Mouse (Mus musculus) lung, embryonic 14.5 days (tissue): Measurements from ENCODE around the gene Naf1. TPM values are rescaled to one million over a fixed set of nuclear protein-coding genes. Genes with fewer than 3 reads are reported as not detected.

Experiments
- ATAC-seq: fragments of 200-750 bp; cut with Nextera tagmentation; 2 replicates; pipeline ENCODE4 v1.8.0; 2017; ENCODE audit warnings: mild to moderate bottlenecking, moderate TSS enrichment, moderate library complexity; ENCODE audit not compliant: insufficient read depth
- DNase-seq: peaks from one replicate; pipeline ENCODE4 v3.0.0-alpha.2; 2015
- H3K27ac ChIP-seq: fragments of 300-500 bp; sonication (generic); 2 replicates; pipeline ENCODE4 v1.5.1; 2014; ENCODE audit warnings: low read depth, mild to moderate bottlenecking, moderate library complexity
- H3K27me3 ChIP-seq: fragments of 300-500 bp; sonication (generic); 2 replicates; pipeline ENCODE4 v1.6.1; 2014; ENCODE audit warnings: low read length, control low read depth; ENCODE audit not compliant: insufficient read depth
- H3K36me3 ChIP-seq: fragments of 300-500 bp; sonication (generic); 2 replicates; pipeline ENCODE4 v1.6.1; 2014; ENCODE audit warnings: control low read depth; ENCODE audit not compliant: insufficient read depth
- H3K4me1 ChIP-seq: fragments of 300-500 bp; sonication (generic); 2 replicates; pipeline ENCODE4 v1.6.1; 2014; ENCODE audit warnings: antibody characterized with exemption, control low read depth; ENCODE audit not compliant: insufficient read depth
- H3K4me2 ChIP-seq: fragments of 300-500 bp; sonication (generic); 2 replicates; pipeline ENCODE4 v1.6.1; 2014; ENCODE audit warnings: mild to moderate bottlenecking
- H3K4me3 ChIP-seq: fragments of 300-500 bp; sonication (generic); 2 replicates; pipeline ENCODE4 v1.5.1; 2014; ENCODE audit warnings: low read depth, low read length
- H3K9ac ChIP-seq: fragments of 300-500 bp; sonication (generic); 2 replicates; pipeline ENCODE4 v1.6.1; 2014
- H3K9me3 ChIP-seq: fragments of 300-500 bp; sonication (generic); 2 replicates; pipeline ENCODE4 v1.6.1; 2016; ENCODE audit warnings: low read depth, low read length, control low read depth
- CTCF ChIP-seq: IDR thresholded peaks from 2 replicates; pipeline ENCODE4 v1.5.1; 2016; ENCODE audit warnings: antibody characterized with exemption, low read depth
- WGBS: fragments of 180-500 bp; shearing (Covaris S2); extraction: QIAGEN DNeasy Blood & Tissue Kit; methylation state at CpG from one replicate; pipeline ENCODE4 v1.1.7; 2014; 5-methylcytosine and 5-hydroxymethylcytosine counted together
- polyA plus RNA-seq: library from polyadenylated mRNA; unstranded; fragments of >200 nt; fragmentation: Nextera tagmentation; extraction: Ambion mirVana; gene quantifications from 2 replicates; pipeline ENCODE4 v1.2.1, GENCODE M21; 2014

Gene Naf1
- polyA plus RNA-seq, result 5.6 and 6.1 TPM in 2 replicates

GRCm38 (mm10) chr8:66860023-66860422 is at the start of gene Naf1:
TSS of gene Naf1 (plus strand) at chr8:66860217.
- Histone ChIP-seq H3K9me3 (no peaks in the 10 kb centered on the region), H3K4me3 (peak within 1 kb of the TSS; percentile 74), H3K9ac (peak within 1 kb of the TSS; percentile 80), H3K4me2 (peak within 1 kb of the TSS; percentile 73), H3K27ac (peak within 1 kb of the TSS; percentile 81), H3K27me3 (no peaks in the 10 kb centered on the region), H3K4me1 (0 out of 2 replicates have a peak, but pooled peaks cover 11% of the 10 kb centered on the region), H3K36me3 (no peaks in the 10 kb centered on the region)
- no peak for TF ChIP-seq CTCF
- peak; percentile 98 for DNase-seq
- ATAC-seq, result peak; percentile 98
- WGBS, result under 1% methylated on average over 37 of the region's 37 CpGs

- peak overlapping the region; percentile 74 for H3K4me3 ChIP-seq
- TF ChIP-seq CTCF, result no peak
- peak overlapping the region; percentile 80 for H3K9ac ChIP-seq
- H3K4me1 ChIP-seq, result 0 out of 2 replicates have a peak, but pooled peaks cover 11% of the 10 kb centered on the region
- ATAC-seq (peak; percentile 67), DNase-seq (peak; percentile 65)
- no peaks in the 10 kb centered on the region for H3K36me3 ChIP-seq
- H3K9me3 ChIP-seq, result no peaks in the 10 kb centered on the region
- H3K27ac ChIP-seq, result no peak overlapping the region
- WGBS, result 2% methylated on average over 44 of the region's 46 CpGs
- H3K27me3 ChIP-seq, result no peaks in the 10 kb centered on the region
- peak overlapping the region; percentile 73 for H3K4me2 ChIP-seq
Observed at GRCm38 (mm10) chr8:66860921-66861588, 1.0 kb downstream of the Naf1 start.

GRCm38 (mm10) chr8:66861589-66862500 is 1.8 kb downstream of the Naf1 start:
- Histone ChIP-seq H3K27ac (no peak overlapping the region), H3K4me2 (peak overlapping the region; percentile 73), H3K27me3 (no peaks in the 10 kb centered on the region), H3K9me3 (no peaks in the 10 kb centered on the region), H3K4me3 (peak overlapping the region; percentile 74), H3K9ac (peak overlapping the region; percentile 80), H3K36me3 (no peaks in the 10 kb centered on the region), H3K4me1 (0 out of 2 replicates have a peak, but pooled peaks cover 11% of the 10 kb centered on the region)
- TF ChIP-seq CTCF, result no peak
- no peak for ATAC-seq
- WGBS, result 49% methylated on average over 5 of the region's 5 CpGs
- DNase-seq, result peak; percentile 7

- whole genome bisulfite sequencing, result 94% methylated on average over 3 of the region's 3 CpGs
- H3K27me3 ChIP-seq, result no peaks in the 10 kb centered on the region
- 0 out of 2 replicates have a peak, but pooled peaks cover 11% of the 10 kb centered on the region for H3K4me1 ChIP-seq
- no peak for TF ChIP-seq CTCF
- no peaks in the 10 kb centered on the region for H3K9me3 ChIP-seq
- H3K27ac ChIP-seq, result no peak overlapping the region
- no peak for ATAC-seq
- H3K4me2 ChIP-seq, result no peak overlapping the region
- H3K9ac ChIP-seq, result no peak overlapping the region
- H3K36me3 ChIP-seq, result 0 out of 2 replicates have a peak, but pooled peaks cover 2% of the 10 kb centered on the region
- no peak for DNase-seq
- no peak overlapping the region for H3K4me3 ChIP-seq
Observed at GRCm38 (mm10) chr8:66863761-66864160, 3.7 kb downstream of the Naf1 start.

- H3K4me3 ChIP-seq, result no peak overlapping the region
- no peak overlapping the region for H3K9ac ChIP-seq
- H3K27ac ChIP-seq, result no peak overlapping the region
- H3K36me3 ChIP-seq, result 0 out of 2 replicates have a peak, but pooled peaks cover 2% of the 10 kb centered on the region
- WGBS, result 67% methylated on average over 1 of the region's 1 CpGs
- DNase-seq (no peak), ATAC-seq (no peak)
- H3K4me1 ChIP-seq, result 0 out of 2 replicates have a peak, but pooled peaks cover 11% of the 10 kb centered on the region
- no peak for TF ChIP-seq CTCF
- H3K4me2 ChIP-seq, result no peak overlapping the region
- no peaks in the 10 kb centered on the region for H3K9me3 ChIP-seq
- H3K27me3 ChIP-seq, result no peaks in the 10 kb centered on the region
Observed at GRCm38 (mm10) chr8:66865120-66865519, 5.1 kb downstream of the Naf1 start.

- no peak for TF ChIP-seq CTCF
- Histone ChIP-seq H3K27ac (no peak overlapping the region), H3K4me3 (no peak overlapping the region), H3K4me2 (no peak overlapping the region), H3K9me3 (no peaks in the 10 kb centered on the region), H3K9ac (no peak overlapping the region), H3K36me3 (0 out of 2 replicates have a peak, but pooled peaks cover 2% of the 10 kb centered on the region), H3K4me1 (no peaks in the 10 kb centered on the region), H3K27me3 (no peaks in the 10 kb centered on the region)
- whole genome bisulfite sequencing, result 60% methylated on average over 3 of the region's 3 CpGs
- no peak for DNase-seq
- ATAC-seq, result no peak
Observed at GRCm38 (mm10) chr8:66867679-66868078, 7.7 kb downstream of the Naf1 start.
